Mouse (Mus musculus): ENCODE results near the gene Gp1bb.

DNA sequence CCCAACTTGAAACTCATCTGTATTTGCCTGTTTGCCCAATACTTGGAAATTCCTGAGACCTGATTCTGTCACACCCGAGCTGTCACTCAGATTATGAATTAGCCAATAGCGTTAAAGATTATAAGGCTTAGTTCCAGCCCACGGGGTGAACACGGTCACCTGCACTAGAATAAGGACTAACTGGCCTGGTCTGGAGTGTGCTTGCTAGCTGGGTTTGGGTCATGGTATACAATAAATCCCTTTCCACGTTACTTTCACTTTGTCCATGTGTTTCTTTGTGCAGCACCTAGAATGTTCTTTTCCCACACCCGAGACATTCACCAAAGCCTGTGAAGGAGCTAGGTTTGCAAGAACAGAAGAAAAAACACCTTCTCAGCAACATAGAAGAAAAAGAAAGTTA lies 47.7 kb upstream of the Gp1bb start:
- TF ChIP-seq MYOG (IDR thresholded peaks at IDR 0.05; ENCODE audit: control insufficient read depth, extremely low read depth, insufficient read length) (no peak), CTCF (IDR thresholded peaks at IDR 0.05; ENCODE audit: control insufficient read depth, insufficient read depth, insufficient read length) (no peak)

Measured in C2C12 (cell line).